Mouse (Mus musculus) C2C12 (cell line): Measurements from ENCODE around the gene C130079G13Rik.

ENCODE experiments used
- CEBPB ChIP-seq: IDR thresholded peaks from one replicate; pipeline ENCODE4 v1.6.1; 2011; ENCODE audit warnings: low read depth, mild to moderate bottlenecking, control low read depth, moderate library complexity
- CTCF ChIP-seq: IDR thresholded peaks from one replicate; pipeline ENCODE4 v1.5.1; 2011; ENCODE audit not compliant: control insufficient read depth, insufficient read depth, insufficient read length
- MAX ChIP-seq: IDR thresholded peaks from one replicate; pipeline ENCODE4 v1.6.1; 2011; ENCODE audit warnings: mild to moderate bottlenecking, control low read depth
- USF1 ChIP-seq: IDR thresholded peaks from one replicate; pipeline ENCODE4 v1.6.1; 2011; ENCODE audit warnings: low read depth, mild to moderate bottlenecking, control low read depth, moderate library complexity

DNA sequence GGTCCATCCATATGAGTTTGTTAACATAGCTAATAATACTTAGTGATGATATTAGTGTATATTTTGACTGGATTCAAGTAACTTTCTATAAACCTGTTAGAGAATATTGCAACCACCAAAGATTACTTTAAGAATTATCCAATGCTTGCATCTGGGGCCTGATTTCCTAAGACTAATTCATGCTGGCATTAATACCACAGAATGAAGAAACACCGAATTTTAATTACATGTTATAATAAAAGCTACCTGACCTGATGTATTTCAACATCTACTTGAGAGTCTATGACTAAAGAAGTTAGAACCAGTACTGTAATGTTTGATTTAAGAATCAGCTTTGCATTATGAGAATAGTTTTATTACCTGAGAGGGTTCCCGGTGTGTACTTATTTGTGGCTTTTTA is at the start of gene C130079G13Rik:
- no peak for TF ChIP-seq CTCF
- TF ChIP-seq MAX, result no peak
- no peak for TF ChIP-seq CEBPB
- no peak for TF ChIP-seq USF1
